Mouse (Mus musculus) liver, embryonic 15.5 days (tissue): ENCODE measurements around the gene Cd3eap. TPM values are rescaled to one million over a fixed set of nuclear protein-coding genes. Genes with fewer than 3 reads are reported as not detected.

Experiments
- ATAC-seq: fragments of 200-750 bp; cut with Nextera tagmentation; 2 replicates; pipeline ENCODE4 v1.8.0; 2017; ENCODE audit warnings: moderate number of reproducible peaks, mild to moderate bottlenecking, moderate library complexity; ENCODE audit not compliant: insufficient read depth
- H3K27ac ChIP-seq: fragments of 300-500 bp; sonication (generic); replicated peaks from 2 replicates; pipeline ENCODE4 v1.5.1; 2015; ENCODE audit warnings: mild to moderate bottlenecking, inconsistent platforms
- H3K27me3 ChIP-seq: fragments of 300-500 bp; sonication (generic); 2 replicates; pipeline ENCODE4 v1.6.1; 2015; ENCODE audit warnings: mild to moderate bottlenecking, inconsistent platforms
- H3K36me3 ChIP-seq: fragments of 300-500 bp; sonication (generic); replicated peaks from 2 replicates; pipeline ENCODE4 v1.6.1; 2015; ENCODE audit warnings: moderate library complexity, mild to moderate bottlenecking, inconsistent platforms
- H3K4me1 ChIP-seq: fragments of 300-500 bp; sonication (generic); replicated peaks from 2 replicates; pipeline ENCODE4 v1.6.1; 2015; ENCODE audit warnings: inconsistent platforms
- H3K4me2 ChIP-seq: fragments of 300-500 bp; sonication (generic); 2 replicates; pipeline ENCODE4 v1.6.1; 2015; ENCODE audit warnings: moderate library complexity, mild to moderate bottlenecking, inconsistent platforms
- H3K4me3 ChIP-seq: fragments of 300-500 bp; sonication (generic); replicated peaks from 2 replicates; pipeline ENCODE4 v1.5.1; 2015; ENCODE audit warnings: mild to moderate bottlenecking, inconsistent platforms
- H3K9ac ChIP-seq: fragments of 300-500 bp; sonication (generic); 2 replicates; pipeline ENCODE4 v1.6.1; 2015; ENCODE audit warnings: moderate library complexity, mild to moderate bottlenecking, inconsistent platforms
- H3K9me3 ChIP-seq: fragments of 300-500 bp; sonication (generic); replicated peaks from 2 replicates; pipeline ENCODE4 v1.6.1; 2016; ENCODE audit warnings: inconsistent platforms
- WGBS: fragments of 180-500 bp; shearing (Covaris S2); methylation state at CpG from one replicate; pipeline ENCODE4 v1.1.7; 2015; ENCODE audit warnings: mixed read lengths; ENCODE audit not compliant: insufficient replicate concordance; 5-methylcytosine and 5-hydroxymethylcytosine counted together
- polyA plus RNA-seq: library from polyadenylated mRNA; unstranded; fragments of >200 nt; fragmentation: Nextera tagmentation; extraction: Ambion mirVana; gene quantifications from 2 replicates; pipeline ENCODE4 v1.2.1, GENCODE M21; 2015

Cd3eap gene
- polyA plus RNA-seq, 1 experiment from 2014 or later = 8.1 TPM

- H3K36me3 ChIP-seq = no peaks in the 10 kb centered on the region
- peak; percentile 30; the same call in 1 of the 2 replicates for ATAC-seq
- 30% methylated on average over 9 of the region's 9 CpGs for WGBS
- no peak overlapping the region for H3K9ac ChIP-seq
- peaks cover 97% of the 10 kb centered on the region for H3K27me3 ChIP-seq
- peaks cover 17% of the 10 kb centered on the region for H3K4me1 ChIP-seq
- peak overlapping the region; percentile 76 for H3K4me2 ChIP-seq
- H3K9me3 ChIP-seq = no peaks in the 10 kb centered on the region
- H3K27ac ChIP-seq = no peak overlapping the region
- peak overlapping the region; percentile 50 for H3K4me3 ChIP-seq
Measured at GRCm38 (mm10) chr7:19319458-19319857, 39.8 kb downstream of the Cd3eap start.

- no peaks in the 10 kb centered on the region for H3K9me3 ChIP-seq
- no peak for ATAC-seq
- H3K4me1 ChIP-seq = peaks cover 17% of the 10 kb centered on the region
- no peak overlapping the region for H3K4me2 ChIP-seq
- WGBS = 19% methylated on average over 7 of the region's 7 CpGs
- H3K36me3 ChIP-seq = no peaks in the 10 kb centered on the region
- H3K4me3 ChIP-seq = no peak overlapping the region
- H3K27me3 ChIP-seq = peaks cover 97% of the 10 kb centered on the region
- no peak overlapping the region for H3K27ac ChIP-seq
- no peak overlapping the region for H3K9ac ChIP-seq
Measured at GRCm38 (mm10) chr7:19318676-19319075, 40.6 kb downstream of the Cd3eap start.

- Histone ChIP-seq H3K4me3 (no peak overlapping the region), H3K36me3 (no peaks in the 10 kb centered on the region), H3K9ac (no peak overlapping the region), H3K9me3 (no peaks in the 10 kb centered on the region), H3K4me1 (peaks cover 17% of the 10 kb centered on the region), H3K27me3 (peaks cover 97% of the 10 kb centered on the region), H3K4me2 (no peak overlapping the region), H3K27ac (no peak overlapping the region)
- ATAC-seq = no peak
- WGBS = 52% methylated on average over 2 of the region's 2 CpGs
Measured at GRCm38 (mm10) chr7:19318201-19318600, 41.1 kb downstream of the Cd3eap start.

GRCm38 (mm10) chr7:19316451-19317161 lies 42.7 kb downstream of the Cd3eap start:
- H3K27ac ChIP-seq = no peak overlapping the region

GRCm38 (mm10) chr7:19314033-19314432 lies 45.2 kb downstream of the Cd3eap start:
- Histone ChIP-seq H3K27ac (no peak overlapping the region), H3K9ac (no peak overlapping the region)
- WGBS = 36% methylated on average over 5 of the region's 5 CpGs

More at GRCm38 (mm10) chr7:19316451-19317161, 42.7 kb downstream of the Cd3eap start:
- Histone ChIP-seq H3K4me3 (no peak overlapping the region), H3K9ac (no peak overlapping the region), H3K4me1 (peaks cover 17% of the 10 kb centered on the region), H3K9me3 (no peaks in the 10 kb centered on the region), H3K27me3 (peaks cover 93% of the 10 kb centered on the region), H3K36me3 (no peaks in the 10 kb centered on the region), H3K4me2 (0 out of 2 replicates have a peak overlapping the region, but pooled peaks have one; percentile 1)
- no peak for ATAC-seq
- 13% methylated on average over 14 of the region's 14 CpGs for WGBS

GRCm38 (mm10) chr7:19311991-19312390 lies 47.3 kb downstream of the Cd3eap start:
- no peak overlapping the region for H3K27ac ChIP-seq
- peaks cover 32% of the 10 kb centered on the region for H3K4me1 ChIP-seq
- H3K4me2 ChIP-seq = no peak overlapping the region
- H3K9ac ChIP-seq = no peak overlapping the region
- no peak overlapping the region for H3K4me3 ChIP-seq
- no peaks in the 10 kb centered on the region for H3K36me3 ChIP-seq
- no peak for ATAC-seq
- WGBS = 26% methylated on average over 4 of the region's 4 CpGs
- no peaks in the 10 kb centered on the region for H3K9me3 ChIP-seq
- peaks cover 85% of the 10 kb centered on the region for H3K27me3 ChIP-seq

More at GRCm38 (mm10) chr7:19314033-19314432, 45.2 kb downstream of the Cd3eap start:
- H3K4me2 ChIP-seq = no peak overlapping the region
- H3K4me1 ChIP-seq = peaks cover 17% of the 10 kb centered on the region
- H3K36me3 ChIP-seq = no peaks in the 10 kb centered on the region
- H3K27me3 ChIP-seq = peaks cover 87% of the 10 kb centered on the region
- no peaks in the 10 kb centered on the region for H3K9me3 ChIP-seq
- no peak for ATAC-seq
- no peak overlapping the region for H3K4me3 ChIP-seq

- H3K36me3 ChIP-seq = no peaks in the 10 kb centered on the region
- H3K27me3 ChIP-seq = peaks cover 85% of the 10 kb centered on the region
- ATAC-seq = peak; percentile 77
- no peaks in the 10 kb centered on the region for H3K9me3 ChIP-seq
- H3K4me2 ChIP-seq = peak within 1 kb of the TSS; percentile 90
- peak within 1 kb of the TSS; percentile 69 for H3K4me3 ChIP-seq
- 0 out of 2 replicates have a peak within 1 kb of the TSS, but pooled peaks have one; percentile 14 for H3K27ac ChIP-seq
- under 1% methylated on average over 49 of the region's 49 CpGs for WGBS
- peaks cover 32% of the 10 kb centered on the region for H3K4me1 ChIP-seq
- H3K9ac ChIP-seq = peak within 1 kb of the TSS; percentile 47
Measured at GRCm38 (mm10) chr7:19309884-19310641, 49.2 kb downstream of the Cd3eap start, which contains the start of gene Fosb. Gene Fosb (minus strand): TSS chr7:19310051.

GRCm38 (mm10) chr7:19309278-19309883 lies 49.9 kb downstream of the Cd3eap start:
- Histone ChIP-seq H3K9me3 (no peaks in the 10 kb centered on the region), H3K4me2 (peak overlapping the region; percentile 90), H3K4me1 (peaks cover 35% of the 10 kb centered on the region), H3K36me3 (no peaks in the 10 kb centered on the region), H3K27ac (no peak overlapping the region), H3K27me3 (peaks cover 85% of the 10 kb centered on the region), H3K4me3 (peak overlapping the region; percentile 69), H3K9ac (peak overlapping the region; percentile 47; the same call in 1 of the 2 replicates)
- no peak for ATAC-seq
- WGBS = under 1% methylated on average over 48 of the region's 48 CpGs

- 1% methylated on average over 56 of the region's 58 CpGs for WGBS
- H3K27ac ChIP-seq = peak overlapping the region; percentile 51; the same call in 1 of the 2 replicates
Measured at GRCm38 (mm10) chr7:19308454-19309277, 50.6 kb downstream of the Cd3eap start.

GRCm38 (mm10) chr7:19307739-19308453 lies 51.4 kb downstream of the Cd3eap start:
- Histone ChIP-seq H3K27me3 (peaks cover 87% of the 10 kb centered on the region), H3K9me3 (no peaks in the 10 kb centered on the region), H3K9ac (peak overlapping the region; percentile 37), H3K4me1 (peaks cover 43% of the 10 kb centered on the region), H3K27ac (peak overlapping the region; percentile 51; the same call in 1 of the 2 replicates), H3K36me3 (no peaks in the 10 kb centered on the region), H3K4me3 (peak overlapping the region; percentile 69), H3K4me2 (peak overlapping the region; percentile 90)
- peak; percentile 29 for ATAC-seq
- 3% methylated on average over 18 of the region's 18 CpGs for WGBS

More at GRCm38 (mm10) chr7:19308454-19309277, 50.6 kb downstream of the Cd3eap start:
- peak overlapping the region; percentile 47 for H3K9ac ChIP-seq
- peaks cover 42% of the 10 kb centered on the region for H3K4me1 ChIP-seq
- no peaks in the 10 kb centered on the region for H3K36me3 ChIP-seq
- peak overlapping the region; percentile 69 for H3K4me3 ChIP-seq
- peaks cover 85% of the 10 kb centered on the region for H3K27me3 ChIP-seq
- H3K9me3 ChIP-seq = no peaks in the 10 kb centered on the region
- ATAC-seq = peak; percentile 77
- H3K4me2 ChIP-seq = peak overlapping the region; percentile 90
